Mouse (Mus musculus) kidney, postnatal 36 days (tissue): ENCODE measurements around the gene Cpt1b.
A peak's percentile ranks its signal among the peaks of the same experiment; 100 is the strongest.
"Not testable (repeated sequence)": the region's sequence is repeated elsewhere in the genome, so short reads cannot be mapped to it uniquely, and the experiment has no call there.

Source experiments
- DNase-seq, 2 experiments: peaks; one replicate each; pipeline ENCODE4 v3.0.0; 2021 to 2022; ENCODE audit warnings: mixed read lengths in 2 of 2

Gene Cpt1b

DNA sequence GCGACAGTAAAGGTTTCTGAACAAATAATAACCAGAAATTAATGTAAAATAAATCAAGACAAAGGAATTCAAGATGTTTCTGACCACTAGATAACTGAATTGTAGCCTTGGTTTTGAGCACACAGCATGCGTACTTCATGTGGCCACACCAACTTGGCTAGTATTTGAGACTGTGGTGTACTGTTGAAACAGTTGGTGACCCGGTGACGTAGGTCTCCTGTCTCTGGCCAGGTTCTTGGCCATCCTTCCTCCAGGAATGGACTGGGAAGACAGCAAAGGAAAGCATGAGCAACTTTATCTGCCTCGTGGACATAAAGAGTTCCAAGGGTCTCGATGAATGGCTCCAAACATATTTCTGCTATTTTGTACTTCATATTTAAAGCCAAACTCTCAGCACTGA, 6.1 kb upstream of the Cpt1b start:
- DNase-seq: no peak

DNA sequence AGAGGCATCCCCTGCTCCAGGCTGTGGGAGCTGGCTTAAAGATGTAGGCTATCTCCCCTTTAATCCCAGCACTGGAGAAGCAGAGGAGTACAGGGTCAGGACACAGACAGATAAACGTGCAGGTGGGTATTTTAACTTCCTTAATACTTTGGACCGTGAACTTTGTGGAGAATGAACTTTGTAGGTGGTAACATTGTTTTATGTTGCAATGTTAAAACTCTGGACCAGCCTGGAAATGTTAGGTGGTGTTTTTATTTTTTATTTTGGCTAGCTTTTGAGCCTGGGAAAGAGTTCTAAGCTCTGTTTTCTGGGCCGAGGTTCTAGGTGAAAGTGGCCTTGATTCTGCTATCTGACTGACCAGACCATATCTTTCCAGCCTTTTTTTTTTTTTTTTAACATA, 5.6 kb upstream of the Cpt1b start:
- no peak for DNase-seq

DNA sequence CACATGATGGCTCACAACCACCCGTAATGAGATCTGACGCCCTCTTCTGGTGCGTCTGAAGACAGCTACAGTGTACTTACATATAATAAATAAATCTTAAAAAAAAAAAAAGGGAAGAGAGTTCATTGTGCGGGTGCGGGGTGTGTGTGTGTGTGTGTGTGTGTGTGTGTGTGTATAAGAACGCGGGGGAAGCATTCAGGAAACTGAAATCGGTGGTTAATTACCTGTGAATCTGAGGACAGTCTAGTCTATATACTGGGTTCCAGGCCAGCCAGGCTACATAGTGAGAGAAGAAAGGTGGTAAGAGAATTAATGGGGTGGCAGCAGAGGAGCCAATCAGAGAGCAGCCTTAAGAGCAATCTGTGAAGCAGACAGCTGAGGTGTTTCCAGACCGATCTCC, 5.1 kb upstream of the Cpt1b start:
- DNase-seq: not testable (repeated sequence)

DNA sequence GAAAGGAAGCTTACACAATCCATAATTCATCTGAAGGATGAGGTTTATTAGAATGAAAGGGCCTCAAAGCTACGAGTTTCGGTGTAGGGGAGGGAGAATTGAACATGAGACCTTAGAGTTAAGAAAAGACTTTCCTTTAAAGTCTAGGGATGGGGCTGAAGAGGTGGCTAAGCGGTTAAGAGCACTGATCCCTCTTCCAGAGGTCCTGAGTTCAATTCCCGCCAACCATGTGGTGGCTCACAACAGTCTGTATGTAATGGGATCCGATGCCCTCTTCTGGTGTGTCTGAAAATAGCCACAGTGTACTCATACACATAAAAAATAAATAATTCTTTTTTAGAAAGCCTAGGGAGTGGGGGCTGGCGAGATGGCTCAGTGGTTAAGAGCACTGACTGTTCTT, 4.7 kb upstream of the Cpt1b start:
- DNase-seq: no peak

DNA sequence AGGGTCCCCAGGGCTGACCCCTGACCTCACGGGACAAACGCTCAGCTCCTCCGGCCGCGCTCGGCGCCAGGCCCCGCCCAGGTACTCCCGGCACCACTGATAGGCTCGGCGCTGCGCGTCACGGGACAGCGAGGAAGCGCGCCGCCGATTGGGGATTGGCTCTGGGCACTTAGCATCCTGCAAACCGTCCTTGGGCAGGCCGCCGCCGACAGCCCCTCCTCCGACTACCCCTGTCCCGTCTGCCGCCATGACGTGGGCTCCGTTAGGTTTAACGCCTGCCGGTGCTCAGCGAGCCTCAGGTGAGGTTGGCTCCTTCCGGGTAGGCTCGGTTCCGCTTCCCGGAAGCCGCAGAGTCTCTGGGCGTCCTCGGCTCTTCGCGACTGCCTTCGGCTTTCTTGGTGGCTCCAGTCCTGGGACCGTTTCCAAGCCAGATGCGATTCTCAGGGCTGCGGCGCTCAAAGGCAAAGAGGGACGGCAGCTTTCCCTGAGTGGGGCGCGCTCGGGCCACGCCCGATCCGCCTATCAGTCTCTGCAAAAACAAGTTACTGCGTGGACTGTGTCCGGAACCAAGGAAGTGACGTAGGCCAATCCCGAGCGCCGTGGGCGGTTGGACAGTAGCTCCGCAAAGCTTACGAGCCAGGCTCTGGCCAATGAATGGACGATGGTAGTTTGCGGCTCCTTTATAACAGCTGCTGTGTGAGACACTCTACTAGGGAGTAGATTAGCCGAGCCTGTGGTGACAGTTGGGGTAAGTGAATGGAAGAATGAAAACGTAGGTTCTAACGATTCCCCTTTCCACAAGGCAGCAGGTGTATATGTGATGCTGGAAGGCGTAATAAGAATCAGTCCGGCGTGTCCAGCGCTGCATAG, 3.9 kb upstream of the Cpt1b start, which contains the start of the genes C730034F03Rik, Gm44502 and Chkb:
C730034F03Rik (plus strand) TSS at position 238 of the 870 bp plus-strand sequence.
Gm44502 (minus strand) TSS at position 345 of the 870 bp plus-strand sequence.
Chkb (minus strand) TSS at position 557 of the 870 bp plus-strand sequence.
- DNase-seq: peak; percentile 95 to 96

DNA sequence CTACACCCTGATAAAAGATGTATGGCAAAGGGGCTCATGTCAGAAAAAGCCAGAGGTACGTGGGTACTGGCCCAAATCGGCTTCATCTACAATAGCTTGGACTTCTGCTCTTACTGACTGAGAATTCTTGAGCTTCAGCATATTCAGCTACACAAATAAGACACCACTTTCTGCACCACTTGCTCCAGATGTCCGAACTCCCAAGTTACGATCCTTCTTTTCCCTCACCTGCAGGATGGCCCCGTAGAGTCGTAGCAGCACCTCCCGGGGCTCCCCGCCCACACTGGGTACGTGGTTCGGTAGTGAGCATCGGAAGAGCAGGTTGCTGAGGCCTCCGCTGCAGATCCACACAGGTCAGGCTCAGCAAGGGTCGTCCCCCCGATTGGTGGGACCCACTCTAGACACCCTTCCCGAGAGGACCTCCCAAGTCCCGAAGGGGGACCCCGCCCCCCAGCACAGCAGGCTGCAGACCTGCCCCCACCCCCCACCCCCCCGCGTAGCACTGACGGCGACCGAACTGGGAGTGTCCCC, 3.2 kb upstream of the Cpt1b start:
- no peak for DNase-seq

DNA sequence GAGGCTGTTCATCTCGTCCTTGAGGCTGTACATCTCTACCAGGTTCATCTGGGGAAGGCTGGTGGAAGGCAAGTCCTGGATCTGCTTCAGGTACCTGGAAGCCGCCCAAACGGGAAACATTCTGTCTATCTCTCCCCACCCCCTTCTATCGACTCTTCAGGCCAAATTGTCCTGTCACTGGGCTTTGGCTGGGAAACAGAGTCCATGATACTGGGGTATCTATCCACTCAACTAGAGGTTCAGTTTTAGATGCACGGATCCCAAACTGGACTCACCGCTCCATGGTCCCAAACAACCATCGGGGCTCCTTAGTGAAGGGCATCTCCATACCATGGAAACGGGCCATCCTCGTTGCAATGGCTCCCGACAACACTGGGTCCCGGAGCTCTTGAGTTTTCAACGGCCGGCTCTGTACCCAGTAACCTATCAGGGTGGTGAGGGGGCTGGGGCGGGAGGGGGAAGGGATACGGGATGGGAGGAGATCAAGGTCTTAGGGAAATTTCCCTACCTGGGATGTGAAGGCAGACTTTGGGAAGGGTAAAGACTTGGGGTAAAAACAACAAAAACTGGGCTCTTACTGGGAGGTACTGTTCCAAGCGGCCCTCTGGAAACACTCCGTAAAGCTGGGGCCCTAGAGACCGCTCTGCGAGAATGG, 2.6 kb upstream of the Cpt1b start:
- no peak for DNase-seq

DNA sequence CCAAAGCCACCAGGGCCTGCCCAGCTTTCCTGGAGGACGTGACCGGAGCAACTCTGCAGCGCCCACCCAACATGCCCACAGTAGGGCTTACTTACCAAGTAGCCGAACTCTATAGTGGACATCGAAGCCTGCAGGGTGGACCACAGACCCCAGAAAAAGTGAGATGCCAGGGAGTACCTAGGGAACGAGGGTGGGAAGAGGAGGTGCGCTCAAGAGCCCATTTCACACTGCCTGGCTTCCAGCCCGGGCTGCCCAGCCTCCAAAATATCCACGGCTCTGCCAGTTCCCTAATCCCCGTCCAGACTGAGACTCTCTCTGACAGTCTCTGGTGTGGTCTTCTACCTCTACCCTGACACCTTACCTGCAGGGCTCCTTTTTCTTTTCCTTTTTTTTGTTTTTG, 1.1 kb upstream of the Cpt1b start:
- DNase-seq: no peak

DNA sequence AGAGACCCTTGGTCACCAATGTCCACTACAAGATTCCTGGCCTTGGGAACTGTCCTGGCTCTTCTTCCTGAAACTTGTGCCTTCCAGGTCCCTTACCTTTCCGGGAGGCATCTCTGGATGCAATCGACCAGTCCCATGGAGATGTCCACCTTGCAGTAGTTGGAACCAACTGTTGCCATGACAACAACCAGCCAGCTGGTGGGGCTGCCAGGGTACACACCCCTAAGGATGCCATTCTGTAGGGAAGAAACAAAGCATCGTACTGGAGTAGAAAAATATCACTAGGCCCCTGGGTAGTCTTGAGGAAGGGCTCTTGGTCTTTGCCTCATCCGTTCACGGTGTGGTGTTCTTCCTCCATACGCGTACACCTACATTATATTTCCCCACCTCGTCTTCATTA, 1.0 kb downstream of the Cpt1b start:
- DNase-seq: no peak

DNA sequence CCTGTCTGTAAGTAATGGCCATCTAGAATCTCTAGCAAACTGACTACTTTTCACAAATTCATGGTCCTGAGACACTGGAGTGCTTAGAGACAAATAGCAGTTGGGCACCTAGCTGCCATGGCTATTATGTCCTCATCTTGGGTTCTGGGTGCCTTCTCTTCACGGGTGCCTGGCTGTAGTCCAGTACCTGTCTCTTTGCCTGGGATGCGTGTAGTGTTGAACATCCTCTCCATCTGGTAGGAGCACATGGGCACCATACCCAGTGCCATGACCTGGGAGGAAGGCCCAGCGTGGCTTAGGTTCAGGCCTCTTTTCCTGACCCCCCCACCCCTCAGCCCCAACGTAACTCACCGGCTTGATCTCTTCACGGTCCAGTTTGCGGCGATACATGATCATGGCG, 3.7 kb downstream of the Cpt1b start:
- DNase-seq: no peak

DNA sequence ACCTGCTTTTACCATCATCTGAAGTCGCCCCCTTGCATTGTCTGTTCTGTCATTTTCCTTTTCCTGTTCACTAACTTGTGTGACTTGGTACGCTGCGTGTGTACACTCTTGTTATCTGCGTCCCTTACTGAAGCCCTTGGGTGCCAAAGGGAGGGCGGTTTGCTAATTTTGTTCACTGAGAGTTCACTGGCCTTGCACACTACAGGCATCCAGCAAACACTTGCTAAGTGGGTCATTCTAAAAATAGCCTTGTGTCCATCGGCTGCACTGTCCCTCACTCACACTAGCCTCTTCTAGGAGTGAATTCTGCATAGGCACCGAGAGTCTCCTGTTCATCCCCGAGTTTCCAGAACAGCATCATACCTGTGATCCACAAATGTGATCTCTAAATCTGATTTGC, 10.4 kb downstream of the Cpt1b start:
- no peak for DNase-seq

DNA sequence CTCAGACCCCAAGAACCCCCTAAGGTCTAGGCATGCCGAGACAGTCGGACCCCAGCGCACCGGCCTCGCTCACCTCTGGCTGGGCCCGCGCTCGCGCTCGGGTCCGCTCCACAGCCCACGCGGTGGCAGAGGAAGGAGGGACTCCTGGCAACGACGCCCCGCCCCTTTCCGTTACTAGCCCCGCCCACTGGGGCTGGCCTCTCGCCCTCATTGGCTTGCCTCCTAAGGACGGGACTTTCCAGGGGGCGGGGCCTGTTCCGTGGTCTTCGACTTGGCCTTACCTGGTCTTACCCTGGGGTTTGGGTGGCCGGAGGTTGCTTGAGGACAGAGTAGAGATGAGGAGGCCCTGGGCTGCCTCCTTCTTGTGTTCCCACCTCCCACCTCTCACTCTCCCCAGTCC, 15.5 kb downstream of the Cpt1b start, which contains the start of gene Syce3:
Syce3 (minus strand) TSS at position 386 of the 400 bp plus-strand sequence.
- no peak for DNase-seq

DNA sequence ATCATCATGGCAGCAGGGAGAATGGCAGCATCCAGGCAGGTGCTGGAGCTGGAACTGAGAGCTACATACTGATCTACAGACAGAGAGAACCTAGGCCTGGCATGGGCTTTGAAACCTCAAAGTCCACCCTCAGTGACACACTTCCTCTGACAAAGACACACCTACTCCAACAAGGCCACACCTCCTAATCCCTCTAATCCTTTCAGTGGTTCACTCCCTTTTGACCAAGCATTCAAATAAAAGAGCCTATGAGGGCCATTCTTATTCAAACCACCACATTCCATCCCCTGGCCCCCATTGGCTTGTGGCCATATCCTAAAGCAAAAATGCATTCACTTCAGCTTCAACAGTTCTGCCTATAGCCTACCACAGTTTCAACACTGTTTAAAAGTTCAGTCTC, 19.0 kb downstream of the Cpt1b start:
- DNase-seq: no peak

DNA sequence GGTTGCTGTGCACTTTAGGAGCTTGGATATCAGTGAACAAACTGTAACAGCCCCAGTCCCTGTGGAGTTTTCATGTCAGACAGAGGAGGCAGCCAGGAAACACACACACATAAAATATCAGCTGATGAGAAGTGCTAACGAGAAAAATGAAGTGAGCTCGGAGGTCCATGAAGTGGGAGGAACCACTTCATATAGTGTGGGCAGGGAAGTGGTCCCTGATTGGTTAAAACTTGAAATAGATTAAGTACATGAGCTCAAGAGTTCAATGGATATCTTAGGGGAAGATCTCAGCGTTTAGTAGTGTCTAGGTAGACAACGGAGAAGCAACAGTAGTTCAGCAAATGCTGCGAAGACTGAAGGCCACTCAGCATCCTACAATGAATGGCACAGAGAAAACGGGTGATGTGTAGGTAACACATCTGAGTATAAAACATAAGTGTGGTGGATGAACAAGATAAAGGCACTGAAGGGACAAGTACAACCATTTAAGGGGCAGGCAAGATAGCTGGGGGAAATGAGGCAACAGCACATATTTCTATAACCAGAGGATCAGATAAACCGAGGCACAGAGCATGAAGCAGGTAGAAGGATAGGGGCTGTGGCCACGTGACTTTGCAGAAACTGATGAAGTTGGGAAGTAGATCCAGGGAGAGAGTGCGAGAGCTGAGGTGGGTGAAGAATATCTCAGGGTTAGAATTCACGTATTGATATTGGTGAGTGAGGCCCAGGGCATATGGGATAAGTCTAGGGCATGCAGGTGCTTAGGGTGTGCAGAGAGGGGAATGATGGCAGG, 20.6 kb downstream of the Cpt1b start:
- DNase-seq: no peak

DNA sequence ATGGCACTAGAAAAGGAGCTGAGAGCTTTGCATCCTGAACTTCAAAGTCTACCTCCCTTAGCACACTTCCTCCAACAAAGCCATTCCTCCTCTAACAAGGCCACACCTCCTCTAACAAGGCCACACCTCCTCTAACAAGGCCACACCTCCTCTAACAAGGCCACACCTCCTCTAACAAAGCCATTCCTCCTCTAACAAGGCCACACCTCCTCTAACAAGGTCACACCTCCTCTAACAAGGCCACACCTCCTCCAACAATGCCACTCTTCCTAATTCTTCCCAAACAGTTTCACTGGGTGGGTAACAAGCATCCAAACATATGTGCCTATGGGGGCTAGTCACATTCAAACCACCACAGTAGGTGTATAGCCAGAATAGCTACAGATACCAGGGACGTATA, 23.2 kb downstream of the Cpt1b start:
- no peak for DNase-seq

DNA sequence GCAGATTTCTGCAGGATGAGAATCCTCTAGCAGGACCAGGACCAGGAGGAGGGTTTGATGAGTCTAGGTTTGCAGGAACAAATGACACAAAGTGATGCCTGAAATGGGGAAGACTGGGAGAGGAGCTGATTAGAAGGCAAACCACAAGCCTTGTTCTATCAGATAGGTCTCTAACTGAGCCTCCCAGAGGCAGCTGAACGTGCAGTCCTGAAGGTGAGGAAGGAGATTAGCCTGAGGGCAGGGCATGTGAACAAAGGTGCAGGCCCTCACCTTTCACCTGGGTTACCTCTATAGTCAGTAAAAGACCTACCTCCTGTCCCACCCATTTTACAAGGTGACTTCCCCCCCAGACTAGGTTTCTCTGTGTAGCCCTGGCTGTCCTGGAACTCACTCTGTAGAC, 25.9 kb downstream of the Cpt1b start:
- no peak for DNase-seq

DNA sequence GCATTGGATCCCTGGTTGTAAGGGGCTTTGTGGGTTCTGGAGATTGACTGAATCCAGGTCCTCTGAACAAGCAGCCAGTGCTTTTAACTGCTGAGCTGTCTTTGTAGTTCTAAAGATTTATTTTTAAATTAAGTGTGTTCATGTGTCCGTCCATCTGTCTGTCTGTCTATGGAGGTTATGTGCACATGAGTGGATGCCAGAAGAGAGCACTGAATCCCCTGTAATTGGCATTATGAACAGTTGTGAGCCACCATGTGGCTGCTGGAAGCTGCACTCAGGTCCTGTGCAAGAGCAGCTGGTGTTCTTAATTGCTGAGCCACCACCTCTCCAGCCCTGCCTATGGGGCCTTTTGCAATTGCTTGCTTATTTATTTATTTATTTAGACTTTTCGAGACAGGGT, 27.5 kb downstream of the Cpt1b start:
- DNase-seq: no peak

DNA sequence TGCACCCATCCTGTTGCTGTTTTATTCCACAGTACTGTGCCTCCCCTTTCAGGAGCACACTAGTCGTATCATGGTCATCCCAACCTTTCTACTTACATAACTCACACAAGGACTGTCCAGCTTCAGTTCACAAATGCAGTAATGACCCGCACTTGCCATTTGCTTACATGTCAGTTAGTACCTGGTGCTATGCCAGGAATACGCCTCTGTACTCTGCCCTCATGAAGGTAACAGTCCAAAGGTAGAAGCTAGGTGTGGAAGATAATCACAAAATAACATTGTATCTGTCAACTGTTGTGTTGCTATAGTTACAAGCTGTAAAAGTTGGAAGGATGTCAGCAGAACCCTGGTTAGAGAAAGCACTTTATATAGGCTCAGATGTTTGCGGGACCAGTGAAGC, 28.8 kb downstream of the Cpt1b start:
- peak; percentile 39 to 71 for DNase-seq

DNA sequence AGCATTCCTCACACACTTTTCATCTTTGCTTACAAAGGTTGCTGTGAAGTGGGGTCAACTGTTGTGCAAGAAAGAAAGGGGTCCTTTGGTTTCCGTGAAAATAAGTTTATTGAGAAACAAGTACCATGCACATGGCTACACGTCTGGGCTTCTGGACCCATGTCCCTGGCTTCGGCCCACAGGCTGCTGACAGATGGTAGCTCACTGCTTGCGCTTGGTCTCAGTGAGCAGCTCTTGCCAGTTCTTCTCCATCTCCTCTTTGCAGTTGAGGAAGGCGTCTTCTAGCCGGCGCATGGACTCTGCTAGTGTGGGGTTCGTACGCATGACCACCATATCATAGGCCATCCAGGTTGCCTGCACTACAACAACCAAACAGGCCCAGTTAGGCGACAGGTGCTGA, 35.6 kb downstream of the Cpt1b start:
- DNase-seq: no peak

DNA sequence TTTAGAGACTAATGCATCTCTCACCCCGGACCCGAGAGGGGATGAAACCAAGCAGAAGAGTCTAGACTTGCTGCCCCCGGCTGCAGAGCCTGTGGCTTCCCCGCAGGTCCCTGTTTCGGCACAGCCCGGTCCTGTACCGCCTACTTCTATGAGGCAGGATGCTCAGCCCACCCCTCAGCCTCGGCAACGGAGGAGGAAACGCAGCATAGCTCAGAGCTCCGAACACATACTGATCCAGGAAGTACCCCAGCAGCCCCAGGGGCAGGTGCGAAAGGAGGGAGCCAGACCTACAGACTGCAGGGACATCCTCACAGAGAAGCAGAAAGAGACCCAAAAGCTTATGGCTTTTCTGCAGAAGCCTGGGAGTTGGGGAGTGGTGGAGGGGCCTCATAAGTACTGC, 38.5 kb downstream of the Cpt1b start:
- no peak for DNase-seq

DNA sequence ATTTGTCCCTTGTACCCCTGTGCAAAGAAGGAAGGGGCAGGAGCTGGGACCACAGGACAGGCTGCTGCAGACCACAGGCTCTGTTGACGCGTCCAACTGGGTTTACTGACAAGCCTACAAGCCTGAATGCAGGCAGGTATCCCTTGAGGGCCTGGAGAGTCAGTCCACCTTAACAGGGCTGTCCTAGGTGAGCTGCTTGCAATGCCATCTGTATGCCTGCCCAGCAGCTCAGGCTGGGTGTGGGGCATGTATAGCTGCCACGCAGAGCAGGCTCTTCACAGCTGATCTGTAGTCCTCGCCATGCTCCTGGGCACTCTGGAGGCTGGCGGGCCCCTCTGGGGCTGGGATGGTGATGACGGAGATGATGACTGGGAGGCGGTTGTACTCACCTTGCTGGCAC, 41.0 kb downstream of the Cpt1b start, which contains the start of gene Klhdc7b:
Klhdc7b (plus strand) TSS at position 301 of the 400 bp plus-strand sequence.
- DNase-seq: no peak

DNA sequence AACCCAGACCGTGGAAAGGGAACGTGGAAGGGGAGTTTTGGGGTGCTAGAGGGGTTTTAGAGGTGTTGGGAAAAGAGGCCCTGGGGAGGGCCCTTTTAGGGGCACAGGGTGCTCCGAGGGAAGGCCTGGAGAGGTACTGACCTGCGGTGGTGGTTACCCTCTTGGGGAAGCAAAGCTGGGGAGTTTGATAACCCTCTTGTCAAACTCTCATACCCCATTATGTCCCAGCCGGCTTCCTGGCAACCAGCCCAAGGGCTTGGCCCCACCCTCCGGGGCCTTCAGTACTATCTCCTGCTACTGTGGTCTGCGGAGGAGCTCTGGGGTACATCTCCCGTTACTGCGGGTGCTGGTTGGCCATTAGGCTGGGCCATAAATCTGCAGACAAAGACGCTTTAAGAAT, 46.2 kb downstream of the Cpt1b start:
- peak in 1 of 2 experiments; percentile 49 for DNase-seq
